Mouse (Mus musculus): ENCODE measurements at regions not wholly inside any gene's neighbourhood (a gene's known extent, or its start where the extent isn't known, plus 50 kb on each side); places are given as distances from the start of the nearest gene placed in this dataset.

DNA sequence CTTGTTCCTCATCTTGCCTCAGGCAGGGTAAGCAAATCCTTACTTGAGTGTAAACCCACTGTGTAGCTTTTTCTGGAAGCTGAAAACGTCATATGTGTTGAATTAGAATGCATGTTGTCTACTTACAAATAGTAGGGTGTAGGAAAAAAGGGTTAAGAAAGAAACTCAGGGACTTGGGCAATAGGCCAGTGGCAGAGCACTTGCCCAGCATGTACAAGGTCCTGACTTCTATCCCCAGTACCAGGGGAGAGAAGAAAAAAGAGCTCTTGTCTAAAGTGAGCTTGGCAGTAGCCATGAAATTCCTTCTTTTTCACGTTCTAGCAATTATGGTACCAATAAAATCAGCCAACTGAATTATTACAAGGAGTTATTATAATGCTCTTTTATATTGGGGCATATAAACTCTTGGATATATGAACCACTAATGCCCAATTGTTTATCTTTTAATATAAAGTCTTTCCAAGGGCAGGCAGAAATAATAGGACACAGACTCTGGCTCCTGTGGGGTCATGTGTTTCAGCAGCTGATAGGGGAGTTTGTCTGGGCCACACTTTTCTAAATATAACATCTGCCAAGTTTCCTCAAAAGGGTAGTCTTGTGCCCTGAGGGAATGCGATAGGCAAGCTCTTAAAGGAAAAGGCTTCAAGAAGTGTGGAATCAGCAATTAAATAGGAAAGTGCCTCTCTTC lies 63.6 kb upstream of the Ralgapa2 start:
- TF ChIP-seq CTCF (IDR thresholded peaks at IDR 0.05): no peak
- no peak for TF ChIP-seq EP300 (IDR thresholded peaks at IDR 0.05)

All from lung, postnatal 0 days (tissue).